7 mouse cellular contexts compared by ENCODE assay signal in genomic region chr4:81744629-81745509, GRCm38 (mm10).
DNase-seq lines count a peak whose midpoint lies in the region; ATAC-seq lines count a peak whose summit lies in the region.

No protein-coding gene starts in this region.

- 38% methylated on average over 18 of the region's 18 CpGs for WGBS in heart, embryonic 10.5 days
- WGBS in kidney, embryonic 14.5 days = 24% methylated on average over 18 of the region's 18 CpGs

- peak; percentile 93 for ATAC-seq in kidney, embryonic 14.5 days (ENCODE audit: low FRiP score, low TSS enrichment)
- no peak for ATAC-seq in erythroid progenitor cell, adult 5-6 weeks (replicated peaks; ENCODE audit: low FRiP score, poor library complexity, severe bottlenecking)

- H3K9me3 ChIP-seq in heart, embryonic 10.5 days = no peaks in the 10 kb centered on the region
- no peaks in the 10 kb centered on the region for H3K9me3 ChIP-seq in kidney, embryonic 14.5 days (ENCODE audit: control insufficient read depth, low read length)

- H3K4me3 ChIP-seq in heart, embryonic 10.5 days = no peak overlapping the region
- H3K4me3 ChIP-seq in kidney, embryonic 14.5 days (ENCODE audit: low read length) = no peak overlapping the region

- no peak overlapping the region for H3K9ac ChIP-seq in kidney, embryonic 14.5 days (ENCODE audit: low read depth, low read length)

- no peaks in the 10 kb centered on the region for H3K36me3 ChIP-seq in heart, embryonic 10.5 days
- no peaks in the 10 kb centered on the region for H3K36me3 ChIP-seq in kidney, embryonic 14.5 days (ENCODE audit: control insufficient read depth, insufficient read depth, low read length)

- H3K27me3 ChIP-seq in heart, embryonic 10.5 days (ENCODE audit: insufficient read depth, poor library complexity, severe bottlenecking) = no peaks in the 10 kb centered on the region
- no peaks in the 10 kb centered on the region for H3K27me3 ChIP-seq in kidney, embryonic 14.5 days (ENCODE audit: control insufficient read depth, insufficient read depth, low read length)

- peak overlapping the region; percentile 72 for H3K27ac ChIP-seq in heart, embryonic 10.5 days
- H3K27ac ChIP-seq in kidney, embryonic 14.5 days (ENCODE audit: low read depth, low read length) = peak overlapping the region; percentile 79; the same call in 1 of the 2 replicates

- peaks cover 17% of the 10 kb centered on the region for H3K4me1 ChIP-seq in heart, embryonic 10.5 days
- peaks cover 9% of the 10 kb centered on the region; the same call in 1 of the 2 replicates for H3K4me1 ChIP-seq in kidney, embryonic 14.5 days (ENCODE audit: control insufficient read depth, insufficient read depth, low read length)

- H3K4me2 ChIP-seq in kidney, embryonic 14.5 days (replicated peaks; ENCODE audit: low read depth, low read length) = no peak overlapping the region; the same call in 1 of the 2 replicates

- peak; percentile 35 for DNase-seq in A20 (ENCODE audit: low read depth, low spot score)
- DNase-seq in adrenal gland, postnatal 14 days = peak; percentile 35
- no peak for DNase-seq in heart, embryonic 10.5 days (ENCODE audit: low spot score)
- peak; percentile 83 for DNase-seq in lung, postnatal 36 days
- DNase-seq in thymus, postnatal 14 days = no peak

Comparison
In these comparisons a context has a peak if more than half of its experiments do, and no peak if none do; other contexts are left out.
1. DNase-seq: peak in A20 (single experiment), adrenal gland, postnatal 14 days (single experiment) and lung, postnatal 36 days (single experiment); none in heart, embryonic 10.5 days (single experiment) and thymus, postnatal 14 days (single experiment).